Mouse (Mus musculus) ES-E14 (cell line): ENCODE results near the gene Arhgap11a.

ENCODE experiments used
- ZC3H11A ChIP-seq: IDR thresholded peaks from 2 replicates; pipeline ENCODE4 v1.6.1; 2012; ENCODE audit warnings: low read depth, mild to moderate bottlenecking, inconsistent platforms, low read length, borderline replicate concordance
- ZNF384 ChIP-seq: IDR thresholded peaks from 2 replicates; pipeline ENCODE4 v1.6.1; 2012; ENCODE audit warnings: low read depth, low read length, inconsistent platforms

DNA sequence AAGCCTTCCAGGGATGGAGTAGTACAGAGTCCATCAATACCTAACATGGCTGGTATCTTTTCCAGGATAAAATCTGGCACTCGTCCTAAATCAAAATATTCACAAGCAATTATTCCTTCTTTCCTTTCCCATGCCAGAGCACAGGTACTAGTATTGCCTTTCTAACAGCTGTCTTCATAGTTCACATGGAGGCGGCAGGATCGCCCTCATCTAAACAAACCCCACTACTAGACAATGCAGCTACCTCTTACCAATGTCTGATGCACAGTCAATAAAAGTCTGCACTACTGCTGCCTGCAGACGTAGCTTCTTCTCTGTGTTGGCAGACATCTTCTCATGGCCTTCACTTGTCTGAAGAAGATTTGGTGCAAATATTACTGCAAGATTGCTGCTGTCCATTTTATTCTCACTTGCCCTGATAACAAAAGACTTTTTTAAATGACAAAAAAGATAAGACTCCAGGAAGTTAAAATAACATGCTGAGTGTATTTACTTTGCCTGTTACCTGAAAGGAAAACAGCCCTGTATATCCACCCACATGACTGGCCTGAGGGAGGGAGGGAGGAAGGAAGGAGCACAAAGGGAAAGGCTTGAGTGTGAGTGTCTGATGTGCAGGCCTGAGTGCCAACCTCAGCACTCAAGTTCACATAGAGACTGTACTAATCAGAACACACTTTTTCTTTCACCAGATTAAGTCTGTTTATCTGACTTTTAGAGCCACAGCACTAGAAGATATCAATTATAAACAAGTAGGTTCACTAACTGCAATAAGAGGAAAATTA, 6.6 kb downstream of the Arhgap11a start:
- TF ChIP-seq ZNF384 (no peak), ZC3H11A (no peak)
